Mouse (Mus musculus) cortical plate, adult 2 months (tissue): ENCODE measurements around the gene Hck.

ENCODE experiments used
- CTCF ChIP-seq: fragments of 200-500 bp; IDR thresholded peaks from 2 replicates; pipeline ENCODE4 v1.5.1; 2011; ENCODE audit warnings: mild to moderate bottlenecking, control low read depth, low read length; ENCODE audit not compliant: insufficient read depth; ENCODE audit errors: extremely low read depth
- POLR2A ChIP-seq: fragments of 200-500 bp; IDR thresholded peaks from 2 replicates; pipeline ENCODE4 v1.6.1; 2011; ENCODE audit warnings: mild to moderate bottlenecking, low read length, control low read depth; ENCODE audit not compliant: insufficient read depth; ENCODE audit errors: extremely low read depth

DNA sequence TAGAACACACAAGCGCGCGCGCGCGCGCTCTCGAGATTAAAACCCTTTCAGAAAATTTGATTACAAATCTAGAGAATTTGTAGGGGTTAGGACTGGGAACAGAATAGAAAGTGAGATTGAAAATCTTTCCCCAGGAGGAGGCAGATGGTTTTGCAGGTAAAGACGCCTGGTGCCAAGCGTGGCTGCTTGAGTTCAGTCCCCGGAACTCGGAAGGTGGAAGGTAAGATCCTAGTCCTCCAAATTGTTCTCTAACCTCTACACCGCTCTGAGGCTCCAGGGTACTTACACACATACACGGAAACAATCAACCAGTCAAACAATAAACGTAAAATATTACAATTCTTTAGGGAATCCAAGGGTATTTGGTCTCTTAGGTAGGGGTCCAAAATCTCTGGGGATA is 466 bp upstream of the Hck start:
- no peak for TF ChIP-seq POLR2A
- TF ChIP-seq CTCF, result no peak
